ENCODE assay signal across 9 mouse cellular contexts in the genomic region with DNA sequence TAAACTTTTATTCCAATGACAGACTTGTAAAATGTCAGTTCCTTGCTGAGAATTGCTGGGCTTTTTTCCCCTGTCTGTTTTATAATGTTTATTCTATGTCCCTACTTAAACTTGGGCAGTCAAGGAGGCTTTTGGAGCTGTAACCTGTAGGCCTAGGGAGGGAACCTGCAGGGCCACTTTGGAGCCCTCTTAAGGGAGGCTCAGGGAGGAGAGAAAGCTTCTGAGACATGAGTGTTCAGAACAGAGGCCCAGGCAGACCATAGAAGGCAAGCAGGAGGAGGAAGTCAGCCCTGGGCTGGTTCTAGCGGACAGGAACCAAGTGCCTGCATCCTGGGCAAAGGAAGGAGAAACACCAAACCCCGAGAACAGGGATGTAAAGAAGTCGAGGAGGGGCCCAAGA. TPM values are rescaled to one million over a fixed set of nuclear protein-coding genes. Genes with fewer than 3 reads are reported as not detected.
DNase-seq lines count a peak whose midpoint lies in the region; ATAC-seq and TF ChIP-seq lines count a peak whose summit lies in the region.
"Had no signal": no experiment of that assay in that cellular context is flagged by ENCODE, and none has a peak within 500 bp of the region (broad histone marks: within the 10 kb centered on the region; RNA-seq: fewer than 3 reads in every experiment).

No protein-coding gene starts in this region.

- no peaks in the 10 kb centered on the region for H3K9me3 ChIP-seq in ES-Bruce4 (replicated peaks; ENCODE audit: control insufficient read depth, insufficient read depth, low read length, poor library complexity, severe bottlenecking)
- no peaks in the 10 kb centered on the region for H3K9me3 ChIP-seq in intestine, embryonic 15.5 days

- no peak overlapping the region for H3K4me3 ChIP-seq in ES-Bruce4 (ENCODE audit: low read depth, low read length)
- H3K4me3 ChIP-seq in intestine, embryonic 15.5 days (replicated peaks), result peak overlapping the region; percentile 60

- no peak for TF ChIP-seq POLR2A in ES-Bruce4 (IDR thresholded peaks at IDR 0.05; ENCODE audit: insufficient read depth, low read length)

- H3K27ac ChIP-seq in ES-Bruce4 (ENCODE audit: insufficient read depth, low read length), result no peak overlapping the region
- peak overlapping the region; percentile 68 for H3K27ac ChIP-seq in intestine, embryonic 15.5 days

- peak; percentile 33 for DNase-seq in kidney, adult 18-20 months
- no peak for DNase-seq in kidney, postnatal 10 days
- DNase-seq in lung, postnatal 36 days, result peak; percentile 85
- no peak for DNase-seq in retina, postnatal 1 day
- DNase-seq in right cerebral cortex, postnatal 4 days, result no peak
- DNase-seq in cerebellum, adult 9-10 months, result no peak
- DNase-seq: embryo, embryonic 11 days had no signal

- H3K27me3 ChIP-seq in ES-Bruce4 (ENCODE audit: control insufficient read depth, insufficient read depth, low read length, poor library complexity, severe bottlenecking), result no peaks in the 10 kb centered on the region
- no peaks in the 10 kb centered on the region for H3K27me3 ChIP-seq in intestine, embryonic 15.5 days (replicated peaks)

- no peaks in the 10 kb centered on the region for H3K4me1 ChIP-seq in ES-Bruce4 (ENCODE audit: control insufficient read depth, insufficient read depth, low read length)
- H3K4me1 ChIP-seq in intestine, embryonic 15.5 days (replicated peaks), result peaks cover 55% of the 10 kb centered on the region

- no peaks in the 10 kb centered on the region for H3K36me3 ChIP-seq in ES-Bruce4 (ENCODE audit: control insufficient read depth, insufficient read depth, low read length, poor library complexity, severe bottlenecking)
- no peaks in the 10 kb centered on the region for H3K36me3 ChIP-seq in intestine, embryonic 15.5 days

- H3K9ac ChIP-seq in ES-Bruce4 (ENCODE audit: low read depth, poor library complexity, severe bottlenecking), result 0 out of 2 replicates have a peak overlapping the region, but pooled peaks have one; percentile 65
- H3K9ac ChIP-seq in intestine, embryonic 15.5 days, result peak overlapping the region; percentile 62

- no peak for ATAC-seq in intestine, embryonic 15.5 days

- H3K4me2 ChIP-seq in intestine, embryonic 15.5 days (replicated peaks), result peak overlapping the region; percentile 98

- no peak for TF ChIP-seq CTCF in ES-Bruce4 (IDR thresholded peaks at IDR 0.05; ENCODE audit: low read depth, low read length)

- 45% methylated on average over 3 of the region's 3 CpGs for WGBS in intestine, embryonic 15.5 days

- TF ChIP-seq EP300 in ES-Bruce4 (IDR thresholded peaks at IDR 0.05; ENCODE audit: insufficient read depth, low read depth, low read length), result no peak

RNA-seq across cellular contexts. Expression of a gene that starts 56.3 kb away (rescaled TPM):
- polyA plus RNA-seq in ES-Bruce4 (2011; ENCODE audit: insufficient read depth, insufficient read length, low read depth, missing spikeins), result 88.7 and 97.2 TPM in 2 replicates
- 58.7 and 63.5 TPM in 2 replicates for polyA plus RNA-seq in intestine, embryonic 15.5 days (2015; fragmentation: Nextera tagmentation; extraction: Ambion mirVana)

Comparison
In these comparisons a context has a peak if more than half of its experiments do, and no peak if none do; other contexts are left out.
1. DNase-seq: peak in kidney, adult 18-20 months (single experiment) and lung, postnatal 36 days (single experiment); none in kidney, postnatal 10 days (single experiment), retina, postnatal 1 day (single experiment), right cerebral cortex, postnatal 4 days (single experiment) and cerebellum, adult 9-10 months (single experiment).